Mouse (Mus musculus): ENCODE data around the gene Serf1. TPM values are rescaled to one million over a fixed set of nuclear protein-coding genes. Genes with fewer than 3 reads are reported as not detected.

The Serf1 gene
- 70.9 and 94.1 TPM in 2 replicates for polyA plus RNA-seq (2012)

GRCm38 (mm10) chr13:100107652-100108472, at the start of gene Serf1:
TSS of gene Serf1 (plus strand) at chr13:100108012.

GRCm38 (mm10) chr13:100103748-100104254, 4.0 kb upstream of the Serf1 start, which contains the start of gene Bdp1:
TSS of gene Bdp1 (minus strand) at chr13:100104070.

GRCm38 (mm10) chr13:100124423-100125257, 16.8 kb downstream of the Serf1 start, which contains the start of gene Smn1:
TSS of gene Smn1 (plus strand) at chr13:100124852.

Other genes with a start within 250 kb of the Serf1 start
- gene Cartpt, start 206.9 kb upstream of the Serf1 start, polyA plus RNA-seq (2012): not detected in 2 replicates
- 8.4 and 12.5 TPM in 2 replicates for gene Mccc2, start 92.4 kb upstream of the Serf1 start, polyA plus RNA-seq (2012)
- gene Bdp1, start 3.9 kb upstream of the Serf1 start, polyA plus RNA-seq (2012): 4.1 and 5.0 TPM in 2 replicates
- gene Smn1, start 16.8 kb downstream of the Serf1 start, polyA plus RNA-seq (2012): 85.9 and 90.0 TPM in 2 replicates
- gene Naip2, start 94.1 kb downstream of the Serf1 start, polyA plus RNA-seq (2012): 0.87 and 1.7 TPM in 2 replicates
- 0.79 and 0.87 TPM in 2 replicates for gene Naip5, start 138.3 kb downstream of the Serf1 start, polyA plus RNA-seq (2012)
- gene Naip6, start 209.7 kb downstream of the Serf1 start, polyA plus RNA-seq (2012): 0.80 and 0.85 TPM in 2 replicates

Data from megakaryocyte-erythroid progenitor cell, adult 5 weeks (primary cell).